Mouse (Mus musculus) granulocyte monocyte progenitor cell, adult 5-6 weeks (primary cell): ENCODE measurements around the gene Gpc6. TPM values are rescaled to one million over a fixed set of nuclear protein-coding genes. Genes with fewer than 3 reads are reported as not detected.

Source experiments
- ATAC-seq: replicated peaks from 2 replicates; pipeline ENCODE4 v1.8.0; 2016; ENCODE audit warnings: mild to moderate bottlenecking, moderate TSS enrichment, inconsistent platforms; ENCODE audit not compliant: poor library complexity, severe bottlenecking
- total RNA-seq, 2 experiments: library from RNA; stranded (forward) in 1 of 2; stranded (reverse) in 1 of 2; fragments of 200-712, 200-1000 nt in 1 of 2; fragments of >200 nt in 1 of 2; fragmentation: Nextera tagmentation in 1 of 2; gene quantifications; 2 replicates each; pipeline ENCODE4 v1.2.3; 2014 to 2017

Gene Gpc6
- total RNA-seq, 2 experiments from 2014 or later = not detected

DNA sequence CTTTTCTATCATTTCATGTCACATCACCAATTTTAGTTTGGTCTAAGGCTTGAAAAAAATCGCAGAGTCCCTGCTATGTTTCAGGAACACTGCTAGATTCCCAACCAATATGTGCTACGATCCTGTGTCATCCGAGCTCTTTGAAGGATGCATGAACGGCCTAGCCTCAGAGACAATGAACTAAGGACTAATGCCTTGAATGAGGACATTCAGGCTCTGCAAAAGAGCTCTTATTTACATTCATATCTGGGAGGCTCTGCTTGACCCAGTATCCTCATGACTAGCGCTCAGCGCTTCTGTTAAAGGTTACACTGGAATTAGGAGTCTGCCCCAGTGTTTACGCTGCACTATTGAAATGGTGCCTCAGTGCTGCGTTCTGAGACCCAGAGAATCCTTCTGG, 125.8 kb downstream of the Gpc6 start:
- no peak for ATAC-seq

GRCm38 (mm10) chr14:117053361-117053760, 128.2 kb downstream of the Gpc6 start:
- ATAC-seq = no peak

GRCm38 (mm10) chr14:117055134-117055533, 130.0 kb downstream of the Gpc6 start:
- no peak for ATAC-seq

- no peak for ATAC-seq
Measured at GRCm38 (mm10) chr14:117061078-117061477, 136.0 kb downstream of the Gpc6 start.

GRCm38 (mm10) chr14:117061527-117061926, 136.4 kb downstream of the Gpc6 start:
- ATAC-seq = no peak

- no peak for ATAC-seq
Measured at GRCm38 (mm10) chr14:117068179-117068578, 143.1 kb downstream of the Gpc6 start.

- ATAC-seq = no peak
Measured at GRCm38 (mm10) chr14:117070470-117071085, 145.5 kb downstream of the Gpc6 start.

- no peak for ATAC-seq
Measured at GRCm38 (mm10) chr14:117093586-117093985, 168.5 kb downstream of the Gpc6 start.

- no peak for ATAC-seq
Measured at GRCm38 (mm10) chr14:117106900-117107299, 181.8 kb downstream of the Gpc6 start.

DNA sequence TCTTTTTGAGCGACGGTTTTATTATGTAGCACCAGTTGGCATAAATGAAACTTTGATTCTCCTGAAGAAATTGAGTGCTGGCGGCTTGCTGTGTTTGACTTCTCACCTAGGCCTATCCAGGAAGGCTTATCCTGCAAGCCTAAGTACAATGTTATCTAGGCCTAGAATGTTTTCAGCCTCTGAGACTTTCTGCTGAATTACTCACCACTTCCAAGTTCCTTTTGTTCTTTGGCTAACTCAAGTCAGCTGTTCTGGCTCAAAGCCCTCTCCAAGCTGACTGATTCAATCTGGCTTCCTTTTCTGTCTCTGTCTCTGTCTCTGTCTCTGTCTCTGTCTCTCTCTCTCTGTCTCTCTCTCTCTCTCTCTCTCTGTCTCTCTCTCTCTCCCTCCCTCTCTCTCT, 188.0 kb downstream of the Gpc6 start:
- ATAC-seq = no peak

GRCm38 (mm10) chr14:117122036-117122435, 196.9 kb downstream of the Gpc6 start:
- ATAC-seq = no peak

DNA sequence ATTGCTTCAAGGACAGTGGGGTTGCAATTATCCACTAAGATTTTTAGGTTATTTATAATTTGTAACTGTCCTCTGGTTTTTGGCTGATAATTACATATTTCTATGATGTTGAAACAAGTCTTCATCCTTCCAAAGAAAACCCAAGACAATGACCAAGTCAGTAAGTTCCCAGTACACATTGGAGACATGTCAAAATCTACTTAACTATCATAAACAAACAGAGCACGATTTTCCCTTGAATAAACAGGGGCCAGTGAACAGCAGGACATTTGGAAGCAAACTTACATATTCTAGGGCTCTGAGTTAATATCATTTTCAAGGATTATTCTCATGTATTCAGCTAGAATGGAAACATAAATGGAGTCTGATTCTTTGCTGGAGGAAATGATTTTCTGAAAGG, 205.2 kb downstream of the Gpc6 start:
- ATAC-seq = no peak

- ATAC-seq = no peak; the same call in 1 of the 2 replicates
Measured at GRCm38 (mm10) chr14:117131324-117131723, 206.2 kb downstream of the Gpc6 start.

DNA sequence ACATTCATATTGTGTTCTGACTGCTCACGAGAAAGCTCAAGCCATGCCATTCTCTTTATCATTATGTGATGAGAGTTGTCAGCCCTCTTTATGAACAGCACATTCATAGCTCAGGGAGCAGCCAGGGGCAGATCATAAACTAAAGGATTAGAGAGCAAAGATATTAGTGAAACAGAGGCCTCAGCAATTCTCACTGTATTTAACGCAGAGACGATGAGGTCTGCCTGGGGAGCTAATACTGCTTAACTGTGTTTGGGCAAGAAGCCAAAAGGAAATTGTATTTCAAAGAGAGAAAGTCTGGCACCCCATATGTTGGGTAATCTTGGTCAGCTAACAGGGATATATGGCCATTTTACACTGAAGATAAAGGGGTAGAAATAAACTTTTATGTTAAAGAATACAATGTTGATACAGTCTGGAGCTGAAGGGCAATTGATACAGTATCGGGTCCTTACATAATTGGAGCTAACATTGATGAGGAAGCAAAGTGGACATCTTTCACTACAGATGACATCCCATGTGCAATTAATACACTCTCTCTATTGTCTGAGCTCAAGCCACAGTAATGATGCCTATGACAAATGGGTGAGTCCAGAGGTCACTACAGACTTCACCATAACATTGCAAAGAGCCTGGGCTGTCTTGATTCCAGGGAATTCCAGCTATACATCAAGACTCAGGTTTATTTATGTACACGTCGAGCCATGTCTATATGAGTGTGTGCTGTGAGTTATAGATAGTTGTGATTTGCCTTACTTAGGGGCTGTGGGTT, 216.1 kb downstream of the Gpc6 start:
- ATAC-seq = no peak

- no peak for ATAC-seq
Measured at GRCm38 (mm10) chr14:117146089-117146488, 221.0 kb downstream of the Gpc6 start.

GRCm38 (mm10) chr14:117146665-117147064, 221.6 kb downstream of the Gpc6 start:
- ATAC-seq = no peak

DNA sequence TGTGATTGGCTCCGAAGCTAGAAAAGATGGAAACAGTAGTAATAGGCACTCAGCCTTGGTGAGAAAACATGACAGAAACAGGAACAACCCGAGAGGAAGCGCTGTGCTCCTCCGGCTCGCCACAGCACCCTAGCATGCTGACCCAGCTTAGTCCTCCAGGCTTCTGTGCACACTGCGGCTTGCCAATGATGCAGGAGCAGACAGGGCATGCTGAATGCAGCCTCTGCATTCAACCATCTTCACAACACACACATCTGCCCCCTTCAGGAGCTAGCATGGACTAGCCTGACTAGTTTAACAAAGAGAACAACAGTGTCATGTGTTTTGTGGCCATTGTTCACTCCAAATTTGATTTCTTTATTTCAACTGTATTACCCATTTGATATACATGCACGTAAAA, 226.5 kb downstream of the Gpc6 start:
- ATAC-seq = no peak

GRCm38 (mm10) chr14:117155884-117156465, 230.9 kb downstream of the Gpc6 start:
- no peak for ATAC-seq

DNA sequence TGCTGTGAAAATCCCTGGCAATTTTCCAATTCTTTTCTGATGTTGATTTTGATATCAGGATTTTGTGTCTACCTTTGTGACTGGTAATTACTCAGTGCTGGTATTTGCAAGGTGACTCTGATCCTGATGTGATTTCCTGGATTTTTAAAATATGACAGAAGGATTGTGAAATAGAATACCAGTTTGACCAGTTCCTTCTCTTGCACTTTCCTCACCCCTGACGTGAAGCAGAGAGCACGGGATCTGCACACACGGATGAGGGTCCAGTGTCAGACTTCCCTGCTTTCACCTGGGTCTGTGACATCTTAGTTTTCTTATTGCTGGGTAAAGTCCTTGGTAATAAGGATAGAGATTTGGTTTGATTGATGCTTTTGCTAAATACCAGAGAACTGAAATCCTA, 232.3 kb downstream of the Gpc6 start:
- no peak for ATAC-seq

DNA sequence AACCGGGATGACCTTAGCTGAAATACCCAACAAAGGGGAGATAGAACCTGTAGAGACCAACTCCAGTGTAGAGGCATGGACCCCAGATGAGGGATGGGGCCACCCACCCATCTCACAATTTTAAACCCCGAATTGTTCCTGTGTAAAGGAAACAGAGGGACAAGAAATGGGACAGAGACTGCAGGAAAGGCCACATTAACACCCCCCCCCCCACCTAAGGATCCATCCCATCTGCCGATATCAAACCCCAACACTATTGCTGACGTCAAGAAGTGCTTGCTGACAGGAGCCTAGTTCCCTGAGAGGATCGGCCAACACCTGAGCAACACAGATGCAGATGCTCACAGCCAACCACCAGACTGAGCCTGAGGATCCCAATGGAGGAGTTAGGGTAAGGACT, 241.2 kb downstream of the Gpc6 start:
- no peak for ATAC-seq

DNA sequence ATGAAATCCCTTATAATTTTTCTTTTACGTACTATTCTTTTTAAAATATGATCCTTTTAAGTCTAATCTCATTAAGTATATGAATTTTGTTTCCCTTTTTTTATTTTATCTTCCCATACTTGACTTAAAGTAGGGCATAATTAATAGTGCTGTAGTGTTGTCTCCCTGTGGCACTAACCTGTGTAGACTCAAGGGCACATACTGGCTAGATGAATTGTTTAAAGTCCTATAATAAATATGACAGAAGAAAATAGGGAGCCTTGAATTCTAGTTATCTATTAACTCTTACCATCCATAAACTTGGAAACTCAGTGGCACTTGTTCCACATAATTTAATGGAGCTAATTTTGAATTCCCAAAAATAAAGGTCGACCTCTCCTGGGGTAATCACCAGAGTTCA, 268.2 kb downstream of the Gpc6 start:
- ATAC-seq = no peak

DNA sequence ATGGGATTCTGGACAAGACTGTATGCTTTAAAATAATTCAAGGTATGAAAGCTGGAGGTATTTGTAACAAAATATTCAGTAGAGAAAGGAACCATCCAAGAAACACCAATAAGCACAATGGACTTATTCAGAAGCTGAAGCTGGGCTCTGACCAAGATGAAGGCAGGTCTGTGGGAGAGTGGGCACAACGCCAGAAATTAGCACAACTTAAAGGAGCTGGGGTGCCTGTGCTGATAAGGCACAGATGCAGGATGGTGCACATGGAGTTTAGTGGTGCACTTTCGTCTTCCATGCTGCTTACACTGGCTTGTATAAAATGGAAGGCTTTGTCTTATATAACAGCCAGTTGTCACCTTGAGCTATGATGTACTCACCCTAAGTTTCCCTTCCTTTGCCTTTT, 276.9 kb downstream of the Gpc6 start:
- no peak for ATAC-seq
